Mouse (Mus musculus) CD4-positive helper T cell, adult 2 months (primary cell): ENCODE data around the gene Rab8b.

ENCODE experiments used
- DNase-seq: peaks from one replicate; pipeline ENCODE4 v3.0.0-alpha.2; 2012; ENCODE audit warnings: low read depth, missing footprints, low spot score

Rab8b gene

GRCm38 (mm10) chr9:66919382-66919971 lies at the start of gene Rab8b:
Gene Rab8b, minus strand, starts transcription at chr9:66919687.
- peak; percentile 96 for DNase-seq

- DNase-seq, result no peak
These were observed 48.0 kb upstream of the Rab8b start for GRCm38 (mm10) chr9:66967492-66967891.

GRCm38 (mm10) chr9:66961478-66961877 lies 42.0 kb upstream of the Rab8b start:
- no peak for DNase-seq

- no peak for DNase-seq
These were observed 38.0 kb upstream of the Rab8b start for GRCm38 (mm10) chr9:66957451-66957850.

GRCm38 (mm10) chr9:66952886-66953285 lies 33.4 kb upstream of the Rab8b start:
- DNase-seq, result no peak

GRCm38 (mm10) chr9:66952321-66952720 lies 32.8 kb upstream of the Rab8b start:
- DNase-seq, result no peak

- no peak for DNase-seq
These were observed 29.0 kb upstream of the Rab8b start for GRCm38 (mm10) chr9:66948536-66948935.

- DNase-seq, result peak; percentile 95
These were observed 26.5 kb upstream of the Rab8b start, which contains the start of gene Rps27l for GRCm38 (mm10) chr9:66945647-66946641. Gene Rps27l, plus strand, starts transcription at chr9:66946086.

GRCm38 (mm10) chr9:66945161-66945560 lies 25.7 kb upstream of the Rab8b start:
- DNase-seq, result no peak

GRCm38 (mm10) chr9:66938836-66939235 lies 19.3 kb upstream of the Rab8b start:
- DNase-seq, result peak; percentile 75

GRCm38 (mm10) chr9:66937507-66937906 lies 18.0 kb upstream of the Rab8b start:
- DNase-seq, result no peak

- DNase-seq, result no peak
These were observed 14.7 kb upstream of the Rab8b start for GRCm38 (mm10) chr9:66933869-66934808.

GRCm38 (mm10) chr9:66930351-66930750 lies 10.9 kb upstream of the Rab8b start:
- no peak for DNase-seq

GRCm38 (mm10) chr9:66927696-66928402 lies 8.4 kb upstream of the Rab8b start:
- no peak for DNase-seq

GRCm38 (mm10) chr9:66925853-66926252 lies 6.4 kb upstream of the Rab8b start:
- peak; percentile 53 for DNase-seq

GRCm38 (mm10) chr9:66922076-66922475 lies 2.6 kb upstream of the Rab8b start:
- peak; percentile 36 for DNase-seq

GRCm38 (mm10) chr9:66920488-66921279 lies 1.2 kb upstream of the Rab8b start:
- DNase-seq, result peak; percentile 68

- no peak for DNase-seq
These were observed 494 bp upstream of the Rab8b start for GRCm38 (mm10) chr9:66919981-66920380.

GRCm38 (mm10) chr9:66918672-66919330 lies 686 bp downstream of the Rab8b start:
- peak; percentile 48 for DNase-seq

GRCm38 (mm10) chr9:66917892-66918255 lies 1.6 kb downstream of the Rab8b start:
- no peak for DNase-seq
